Mouse (Mus musculus): ENCODE measurements around the gene Gm20388.

Gm20388 gene

GRCm38 (mm10) chr8:124281700-124282541, 4371.3 kb downstream of the Gm20388 start:
- peak; percentile 84 for DNase-seq (ENCODE audit: low read depth, low spot score)

DNA sequence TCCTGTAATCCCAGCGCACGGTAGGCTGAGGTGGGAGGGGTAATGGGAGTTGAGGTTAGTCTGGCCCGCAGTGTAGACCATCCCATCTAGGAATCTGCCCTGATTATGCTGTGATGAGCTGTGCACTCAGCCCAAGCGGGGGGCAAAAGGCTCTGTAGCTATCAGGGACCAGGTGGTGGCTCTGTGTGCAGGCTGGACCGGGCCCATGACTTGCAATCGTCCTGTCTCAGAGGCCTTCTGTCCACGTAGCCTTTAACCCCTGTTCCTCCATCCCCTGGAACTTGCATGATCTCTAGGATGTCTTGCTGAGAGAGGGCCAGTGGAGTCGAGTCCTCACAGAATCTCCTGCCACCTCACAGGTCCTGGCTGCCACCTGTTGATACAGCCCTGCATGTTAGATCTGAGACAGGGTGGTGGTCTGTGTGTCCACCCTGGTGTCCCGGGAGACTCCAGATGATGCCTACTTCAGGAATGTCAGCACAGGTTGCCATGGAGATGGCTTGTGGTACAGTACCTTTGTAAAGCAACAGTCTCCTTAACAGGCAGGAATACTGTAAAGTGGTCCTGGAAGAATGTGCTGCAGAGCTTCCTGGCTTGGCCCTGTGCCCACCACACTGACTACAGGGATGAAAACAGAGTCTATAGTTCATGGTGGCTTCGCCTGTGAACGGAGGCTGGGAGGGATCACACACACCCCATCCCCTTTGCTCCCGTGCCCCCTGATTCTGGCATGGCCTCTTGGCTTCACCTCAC, 4372.4 kb downstream of the Gm20388 start:
- no peak for DNase-seq (ENCODE audit: low read depth, low spot score)

DNA sequence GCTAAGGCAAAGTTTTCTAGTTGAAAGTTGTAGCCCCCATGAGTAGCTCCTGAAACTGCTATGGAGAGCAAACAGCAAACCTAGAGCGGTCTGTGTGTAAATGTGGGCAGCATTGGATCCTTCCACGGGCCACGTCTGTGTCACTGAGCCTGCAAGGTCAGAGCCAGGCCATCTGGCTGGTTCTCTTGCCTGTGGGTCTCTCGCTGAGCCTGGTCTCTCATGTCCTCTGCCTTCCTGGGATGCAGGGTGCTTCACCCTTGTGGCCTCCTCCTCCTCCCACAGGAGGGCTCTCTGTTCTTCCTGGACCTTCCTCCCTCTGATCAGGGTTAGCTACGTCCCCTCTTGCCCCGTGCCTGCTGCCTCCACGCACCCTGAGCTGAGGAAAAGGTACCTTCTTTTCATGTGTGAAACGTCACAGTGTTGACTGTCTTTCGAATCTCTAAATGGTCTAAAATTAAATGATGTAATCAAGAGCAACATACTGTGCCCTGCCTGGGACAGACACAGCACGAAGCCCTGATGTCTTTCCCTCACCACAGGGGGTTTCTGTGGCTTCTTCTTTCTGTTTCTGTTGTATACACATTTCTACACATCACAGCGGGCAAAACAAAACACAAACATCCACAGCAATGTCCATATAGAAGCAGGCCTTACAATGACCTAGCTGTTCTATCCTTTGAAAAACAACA, 4373.1 kb downstream of the Gm20388 start:
- no peak for DNase-seq (ENCODE audit: low read depth, low spot score)

DNA sequence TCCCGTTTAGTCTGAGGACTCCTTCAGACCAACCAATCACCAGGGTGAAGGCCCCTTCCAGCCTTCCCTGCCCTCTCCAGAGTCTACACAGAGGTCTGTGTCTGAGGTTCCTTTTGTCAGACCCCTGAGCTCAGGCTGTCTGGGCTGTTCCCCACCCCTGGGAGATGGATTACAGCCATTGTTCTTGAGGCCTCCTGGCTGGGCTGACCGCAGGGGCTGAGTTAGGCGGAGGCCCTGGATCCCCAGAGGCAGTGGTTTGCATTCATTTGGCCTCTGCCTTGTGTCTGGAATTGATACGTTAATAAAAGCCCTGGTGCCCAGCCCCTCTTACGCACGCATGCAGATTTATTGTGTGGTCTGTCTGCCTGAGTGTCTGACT, 4373.7 kb downstream of the Gm20388 start:
- no peak for DNase-seq (ENCODE audit: low read depth, low spot score)

DNA sequence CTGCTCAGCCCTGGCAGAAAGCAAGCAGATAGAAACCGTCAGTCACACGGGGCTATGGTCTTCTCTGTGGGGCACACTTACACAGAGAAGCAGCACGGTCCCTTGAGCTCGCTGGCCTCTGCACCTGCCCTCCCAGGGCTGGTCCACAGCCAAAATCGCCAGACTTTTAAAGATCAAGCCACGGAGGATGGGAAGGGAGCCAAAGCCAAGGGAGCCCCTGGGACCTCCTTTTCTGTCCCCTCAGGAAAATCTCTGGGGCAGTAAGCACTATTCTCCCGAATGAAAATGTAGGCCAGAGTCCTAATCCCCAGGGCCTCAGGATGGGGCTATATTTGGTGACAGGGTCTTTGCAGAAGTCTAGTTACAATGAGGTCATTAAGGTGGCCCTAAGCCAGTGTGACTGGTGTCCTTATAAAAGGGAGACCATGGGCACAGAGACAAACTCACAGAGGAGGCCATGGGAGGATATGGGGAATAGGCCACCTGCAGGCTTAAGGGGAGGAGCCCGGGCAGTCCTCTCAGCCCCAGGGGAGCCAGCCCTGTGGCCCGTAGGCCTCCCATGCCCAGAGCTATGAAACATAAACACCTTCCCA, 4374.4 kb downstream of the Gm20388 start:
- DNase-seq (ENCODE audit: low read depth, low spot score): no peak

DNA sequence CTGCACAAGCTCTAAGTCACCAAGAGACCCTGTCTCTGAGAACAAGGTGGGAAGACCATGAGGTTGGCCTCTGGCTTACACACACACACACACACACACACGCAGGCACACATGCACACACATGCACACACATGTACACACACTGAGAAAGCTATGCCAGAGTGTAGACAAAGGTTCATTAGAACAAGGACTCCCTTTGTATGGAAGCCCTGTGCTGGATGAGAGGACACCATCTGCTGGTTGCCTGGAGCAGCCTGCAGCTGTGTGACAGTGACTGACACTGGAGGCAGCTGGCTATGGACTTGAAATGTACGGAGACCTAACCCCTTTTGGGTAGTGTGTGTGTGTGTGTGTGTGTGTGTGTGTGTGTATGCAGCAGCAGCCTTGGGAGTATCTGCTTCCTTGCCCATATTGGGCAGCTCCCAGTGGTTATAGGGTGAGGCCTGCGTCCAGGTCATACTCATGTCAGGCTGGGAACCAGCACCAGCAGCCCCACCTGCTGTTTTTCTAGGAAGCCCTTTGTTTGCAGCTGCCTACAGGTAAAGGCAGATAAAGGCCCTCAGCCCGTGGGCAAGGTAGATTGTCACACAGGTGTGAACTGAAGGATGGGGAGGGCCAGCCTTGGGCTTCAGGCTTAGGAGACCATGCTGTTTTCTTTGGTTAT, 4376.0 kb downstream of the Gm20388 start:
- peak; percentile 80 for DNase-seq (ENCODE audit: low read depth, low spot score)

- no peak for DNase-seq (ENCODE audit: low read depth, low spot score)
These were observed 4377.7 kb downstream of the Gm20388 start for GRCm38 (mm10) chr8:124288215-124288864.

GRCm38 (mm10) chr8:124289481-124290050, 4378.9 kb downstream of the Gm20388 start:
- DNase-seq (ENCODE audit: low read depth, low spot score): no peak

- no peak for DNase-seq (ENCODE audit: low read depth, low spot score)
These were observed 4380.5 kb downstream of the Gm20388 start for GRCm38 (mm10) chr8:124290911-124291691.

GRCm38 (mm10) chr8:124291693-124292092, 4381.1 kb downstream of the Gm20388 start:
- no peak for DNase-seq (ENCODE audit: low read depth, low spot score)

GRCm38 (mm10) chr8:124292965-124293364, 4382.3 kb downstream of the Gm20388 start:
- peak; percentile 65 for DNase-seq (ENCODE audit: low read depth, low spot score)

DNA sequence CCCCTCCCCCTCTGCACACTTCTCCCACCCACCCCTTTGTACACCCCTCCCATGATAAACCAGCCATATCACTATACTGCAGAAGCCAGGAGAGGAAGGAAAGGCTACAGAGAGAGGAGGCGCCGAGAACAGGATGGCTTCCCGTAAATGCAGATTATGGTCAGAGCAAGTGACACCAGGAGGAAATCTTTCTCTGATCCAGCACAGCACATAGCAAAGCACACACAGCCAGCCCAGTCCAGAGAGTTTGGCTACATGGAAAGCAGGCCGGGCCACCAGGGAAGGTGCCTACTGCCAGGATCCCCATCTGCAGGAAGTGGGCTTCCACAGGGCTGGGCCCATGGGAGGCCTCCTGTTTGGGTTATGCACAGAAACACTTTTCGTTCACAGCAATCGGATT, 4383.8 kb downstream of the Gm20388 start:
- no peak for DNase-seq (ENCODE audit: low read depth, low spot score)

DNA sequence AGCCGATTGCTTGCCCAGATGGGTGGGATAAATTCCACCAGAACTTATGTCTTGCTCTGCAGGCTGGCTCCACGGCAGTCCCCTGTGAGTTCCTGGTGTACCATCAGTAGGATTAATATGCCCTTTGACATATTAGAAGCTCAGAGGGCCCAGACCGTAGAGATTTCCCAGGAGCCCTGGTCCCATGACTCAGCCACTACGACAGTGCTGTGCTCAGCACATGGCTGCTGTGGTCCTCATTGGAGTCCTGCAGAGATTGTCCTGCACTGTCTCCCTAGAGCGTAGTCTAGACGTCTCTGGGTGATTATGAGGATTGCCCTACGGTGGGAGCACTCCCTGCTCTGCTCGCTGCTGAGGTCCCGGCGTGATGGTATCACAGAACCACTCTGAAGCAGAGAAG, 4384.3 kb downstream of the Gm20388 start:
- DNase-seq (ENCODE audit: low read depth, low spot score): no peak

- DNase-seq (ENCODE audit: low read depth, low spot score): no peak
These were observed 4384.7 kb downstream of the Gm20388 start for GRCm38 (mm10) chr8:124295357-124295756.

- peak; percentile 68 for DNase-seq (ENCODE audit: low read depth, low spot score)
These were observed 4390.9 kb downstream of the Gm20388 start for GRCm38 (mm10) chr8:124301512-124301911.

GRCm38 (mm10) chr8:124301935-124302555, 4391.4 kb downstream of the Gm20388 start:
- peak; percentile 63 for DNase-seq (ENCODE audit: low read depth, low spot score)

- DNase-seq (ENCODE audit: low read depth, low spot score): no peak
These were observed 4392.7 kb downstream of the Gm20388 start for GRCm38 (mm10) chr8:124303211-124303902.

DNA sequence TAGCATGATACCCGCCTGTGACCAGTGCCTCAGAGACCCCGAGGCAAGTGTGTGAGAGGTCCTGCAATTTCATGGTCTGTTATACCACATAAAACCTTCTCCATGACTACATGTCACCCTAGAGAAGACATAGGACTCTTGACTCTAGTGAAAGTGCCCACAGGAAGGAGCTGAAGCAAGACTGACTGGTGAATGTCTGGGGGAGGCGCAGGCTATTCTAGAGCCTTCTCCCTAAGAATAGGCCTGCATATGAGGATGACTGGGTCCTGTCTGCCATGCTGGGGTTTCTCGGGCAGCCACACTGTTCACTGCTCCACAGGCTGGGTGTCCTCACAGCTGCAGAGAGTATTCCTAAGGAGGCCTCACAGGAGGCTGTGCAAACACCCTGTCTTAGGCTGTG, 4393.5 kb downstream of the Gm20388 start:
- DNase-seq (ENCODE audit: low read depth, low spot score): peak; percentile 60

DNA sequence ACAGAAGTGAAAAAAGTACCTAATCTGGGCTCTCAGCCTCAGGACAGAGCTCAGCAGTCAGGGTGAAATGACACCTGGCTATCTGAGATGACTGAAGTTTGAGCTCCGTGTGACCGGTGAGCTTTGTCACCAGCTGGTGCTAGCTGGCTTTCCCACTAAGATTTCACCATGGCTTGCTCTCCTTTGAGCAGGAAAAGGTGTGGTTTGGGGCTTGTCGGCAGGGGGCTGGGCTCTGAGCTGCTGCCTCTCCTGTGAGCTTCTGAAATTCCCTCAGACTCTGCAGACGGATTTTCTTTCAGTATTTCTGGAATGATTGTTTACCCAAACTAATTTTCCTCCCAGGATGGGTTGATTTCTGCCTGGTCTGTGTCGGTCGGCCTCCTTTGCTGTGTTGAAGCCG, 4395.9 kb downstream of the Gm20388 start:
- no peak for DNase-seq (ENCODE audit: low read depth, low spot score)
